Mouse (Mus musculus): ENCODE data around the gene Tcf20. TPM values are rescaled to one million over a fixed set of nuclear protein-coding genes. Genes with fewer than 3 reads are reported as not detected.
"Not testable (repeated sequence)": the region's sequence is repeated elsewhere in the genome, so short reads cannot be mapped to it uniquely, and the experiment has no call there.

Tcf20 gene
- total RNA-seq, 2 experiments from 2014 or later = 28.9 to 33.6 TPM

DNA sequence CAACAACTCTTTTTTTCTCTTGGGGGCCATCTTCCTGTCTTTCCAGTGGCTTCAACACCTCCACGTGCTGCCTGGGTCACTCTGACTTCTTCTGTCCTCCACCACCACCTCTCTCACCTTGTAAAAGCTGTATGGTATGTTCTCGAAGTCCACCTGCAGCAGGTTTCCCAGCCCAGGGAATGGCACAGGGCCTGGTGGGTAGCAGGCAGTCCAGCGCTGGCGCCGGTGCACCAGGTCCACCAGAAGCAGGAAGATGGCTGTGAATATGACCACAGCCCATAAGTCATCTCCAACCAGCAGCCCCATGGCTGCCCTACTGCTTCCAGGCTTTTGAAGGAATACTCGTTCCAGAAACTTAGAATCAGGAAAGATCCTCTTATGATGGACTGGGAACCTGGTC is 193.8 kb downstream of the Tcf20 start:
- H3K4me3 ChIP-seq = no peak overlapping the region
- H3K27ac ChIP-seq = no peak overlapping the region
- DNase-seq = no peak
- no peak for TF ChIP-seq CTCF (IDR thresholded peaks at IDR 0.05)
- intact Hi-C loops (cut with DNase I) = no loop called here

DNA sequence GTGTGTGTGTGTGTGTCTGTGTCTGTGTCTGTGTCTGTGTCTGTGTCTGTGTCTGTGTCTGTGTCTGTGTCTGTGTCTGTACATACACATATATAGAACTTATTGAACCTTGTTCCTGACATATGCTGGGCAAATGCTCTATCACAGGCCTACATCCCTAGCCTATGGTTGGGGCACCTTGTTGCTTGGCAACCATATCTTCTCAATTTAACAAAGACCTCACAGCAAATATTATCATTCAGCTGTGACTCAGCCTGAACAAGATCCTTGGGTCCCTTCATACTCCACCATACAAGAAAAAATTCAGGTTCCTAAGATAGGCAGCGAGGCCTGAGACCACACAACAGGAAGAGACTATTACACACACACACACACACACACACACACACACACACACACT is 194.2 kb downstream of the Tcf20 start:
- intact Hi-C loops (cut with DNase I) = no loop called here
- no peak for DNase-seq
- no peak for TF ChIP-seq CTCF (IDR thresholded peaks at IDR 0.05)
- H3K4me3 ChIP-seq = no peak overlapping the region
- no peak overlapping the region for H3K27ac ChIP-seq

DNA sequence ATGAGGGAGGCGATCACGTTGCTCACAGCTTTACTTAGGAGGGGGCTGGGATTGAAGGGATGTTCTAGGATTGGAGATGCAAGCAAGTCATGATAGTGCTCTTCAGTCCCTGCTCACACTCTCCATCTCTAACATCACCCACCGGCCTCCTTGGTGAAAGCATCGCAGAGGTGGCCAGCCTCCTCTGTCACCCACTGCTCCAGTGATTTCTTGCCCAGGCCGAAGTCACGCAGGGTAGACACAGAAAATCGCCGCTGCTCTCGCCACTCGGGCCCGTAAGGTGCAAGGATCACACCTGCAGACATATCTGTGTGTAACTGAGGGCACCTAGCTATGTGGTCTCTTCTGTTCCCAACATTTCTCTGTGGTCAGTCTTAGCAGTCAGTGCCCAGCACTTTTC is 195.1 kb downstream of the Tcf20 start:
- intact Hi-C loops (cut with DNase I) = no loop called here
- TF ChIP-seq CTCF (IDR thresholded peaks at IDR 0.05) = no peak
- Histone ChIP-seq H3K4me3 (no peak overlapping the region), H3K27ac (no peak overlapping the region)
- DNase-seq = no peak

DNA sequence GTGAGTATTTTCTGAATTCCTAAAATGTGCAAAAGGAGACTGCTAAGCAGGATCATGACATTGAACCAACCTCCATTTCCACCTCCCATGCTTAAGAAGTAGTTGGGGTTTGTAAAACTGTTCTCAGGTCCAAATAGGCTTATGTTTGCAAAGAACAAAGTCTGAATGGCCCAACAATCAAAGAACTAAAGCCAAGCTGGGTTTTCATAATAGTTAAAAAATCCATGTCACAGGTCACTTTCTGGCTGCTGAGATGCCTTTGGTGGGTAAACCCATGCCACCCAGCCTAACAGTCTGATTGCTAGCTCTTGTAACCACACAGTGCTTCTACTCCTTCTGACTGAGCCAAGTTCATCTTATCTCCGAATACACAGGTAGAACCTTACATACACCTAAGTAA is 203.1 kb downstream of the Tcf20 start:
- intact Hi-C loops (cut with DNase I) = loop anchor here (5.0 kb wide), 1 partner anchor 102 kb away; no protein-coding TSS in a partner anchor

GRCm38 (mm10) chr15:82783800-82784199 is 203.9 kb downstream of the Tcf20 start:
- no peak overlapping the region for H3K27ac ChIP-seq
- no peak for TF ChIP-seq CTCF (IDR thresholded peaks at IDR 0.05)
- DNase-seq = no peak
- intact Hi-C loops (cut with DNase I) = loop anchor here (5.0 kb wide), 1 partner anchor 101 kb away; no protein-coding TSS in a partner anchor
- H3K4me3 ChIP-seq = no peak overlapping the region

More for the DNA sequence above, 203.1 kb downstream of the Tcf20 start:
- no peak overlapping the region for H3K4me3 ChIP-seq
- no peak overlapping the region for H3K27ac ChIP-seq
- no peak for TF ChIP-seq CTCF (IDR thresholded peaks at IDR 0.05)
- no peak for DNase-seq

DNA sequence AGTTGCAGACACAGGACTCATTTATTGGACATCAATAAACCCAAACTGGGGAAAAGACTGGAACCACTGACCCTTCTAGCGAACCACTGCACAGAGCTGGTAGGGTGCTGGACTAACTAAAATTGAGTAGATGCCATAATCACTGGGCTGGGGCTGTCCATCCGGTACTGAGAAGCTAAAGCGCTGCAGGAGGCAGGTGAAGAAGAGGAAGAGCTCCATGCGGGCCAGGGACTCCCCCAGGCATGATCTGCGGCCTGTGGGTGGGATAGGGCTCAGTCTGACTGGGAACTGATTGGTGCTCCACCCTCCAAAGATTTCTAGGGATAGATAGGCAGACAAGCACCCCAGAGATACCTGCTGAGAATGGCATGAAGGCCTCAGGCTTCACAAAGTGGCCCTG is 209.8 kb downstream of the Tcf20 start:
- intact Hi-C loops (cut with DNase I); H3K4me3 ChIP-seq; H3K27ac ChIP-seq; DNase-seq: not testable (repeated sequence)

DNA sequence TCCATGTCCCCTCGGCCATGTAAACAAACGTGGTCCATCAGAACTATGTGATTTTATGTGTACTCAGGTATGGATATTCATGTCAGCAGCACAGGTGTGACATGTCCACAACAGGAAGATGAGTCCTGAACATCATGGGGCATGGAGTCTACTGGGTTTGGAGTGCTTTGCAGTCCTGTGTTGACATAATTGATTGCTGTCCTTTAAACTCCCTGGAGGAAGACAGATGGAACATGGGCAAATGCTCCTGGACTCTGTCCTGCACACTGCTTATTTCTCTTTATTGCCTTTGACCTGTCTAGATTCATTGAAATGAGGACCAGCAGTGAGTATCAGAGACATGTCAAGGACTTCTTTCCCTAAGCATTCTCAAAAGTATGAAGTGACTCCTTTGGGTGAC is 221.7 kb downstream of the Tcf20 start:
- no peak for TF ChIP-seq CTCF (IDR thresholded peaks at IDR 0.05)
- intact Hi-C loops (cut with DNase I) = no loop called here
- no peak for DNase-seq
- H3K27ac ChIP-seq = no peak overlapping the region
- no peak overlapping the region for H3K4me3 ChIP-seq

DNA sequence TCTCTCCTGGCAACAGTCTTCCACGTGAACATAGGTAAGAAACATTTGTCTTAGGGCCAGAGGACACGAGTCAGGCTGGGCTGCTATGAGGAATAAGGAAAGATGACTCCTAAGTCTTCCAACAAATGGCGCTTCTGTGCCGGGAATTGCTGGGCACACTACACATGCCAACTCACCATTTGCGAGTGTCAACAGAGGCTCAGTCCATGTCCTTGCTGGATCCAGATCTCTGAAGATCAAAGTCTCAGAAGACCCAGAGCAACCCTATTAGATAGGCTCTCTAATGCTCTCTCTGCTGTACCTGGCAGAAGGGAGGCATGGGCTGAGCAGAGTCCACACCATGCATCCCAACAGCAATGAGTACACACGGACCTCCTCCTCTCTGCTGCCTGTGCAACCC is 222.8 kb downstream of the Tcf20 start:
- no peak for DNase-seq
- no peak for TF ChIP-seq CTCF (IDR thresholded peaks at IDR 0.05)
- Histone ChIP-seq H3K27ac (no peak overlapping the region), H3K4me3 (no peak overlapping the region)
- intact Hi-C loops (cut with DNase I) = no loop called here

DNA sequence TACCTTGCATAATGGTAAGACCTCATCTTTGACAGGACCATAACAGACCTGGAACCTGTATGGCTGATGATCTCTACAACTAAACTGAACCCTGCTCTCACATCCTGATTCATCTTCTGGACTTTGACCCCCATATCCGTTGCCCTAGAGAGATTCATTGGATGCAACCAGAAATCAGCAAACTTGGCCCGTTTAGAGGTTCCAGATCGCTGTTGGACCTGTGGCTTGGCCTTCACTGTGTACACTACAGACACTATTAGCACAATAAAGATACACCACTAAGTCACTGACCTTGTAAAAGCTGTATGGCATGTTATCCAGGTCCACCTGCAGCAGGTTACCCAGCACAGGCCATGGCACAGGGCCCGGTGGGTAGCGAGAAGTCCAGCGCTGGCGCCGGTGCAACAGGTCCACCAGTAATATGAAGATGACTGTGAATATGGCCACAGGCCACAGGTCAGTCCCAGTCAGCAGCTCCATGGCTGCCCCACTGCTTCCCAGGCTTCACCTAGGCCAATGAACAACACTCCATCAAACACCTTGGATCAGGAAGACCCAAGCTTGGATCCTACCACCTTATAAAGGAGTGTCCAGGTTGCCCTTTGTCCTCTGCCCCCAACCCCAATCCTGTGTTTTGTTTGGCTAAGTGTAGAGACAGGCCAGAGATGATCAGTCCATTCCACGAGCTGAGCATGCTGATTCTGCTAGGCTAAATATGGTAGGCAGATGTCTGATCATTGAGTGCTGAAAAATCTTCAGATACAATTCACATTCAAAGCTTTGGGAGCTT is 223.8 kb downstream of the Tcf20 start, which contains the start of gene Cyp2d40:
TSS of gene Cyp2d40 (minus strand) at position 553 of the 790 bp plus-strand sequence.
- Histone ChIP-seq H3K4me3 (no peak within 1 kb of the TSS), H3K27ac (no peak within 1 kb of the TSS)
- intact Hi-C loops (cut with DNase I) = no loop called here
- no peak for DNase-seq
- no peak for TF ChIP-seq CTCF (IDR thresholded peaks at IDR 0.05)

Small RNA genes within 50 kb of the gene (microRNA-seq; reads per million reads assigned to microRNA genes)
- gene Gm27618 (not detected), gene Mir3080 (not detected)

Other genes with a start within 250 kb of the Tcf20 start
- not detected for gene Cyp2d40, start 223.7 kb downstream of the Tcf20 start, total RNA-seq (2021)
- gene Cyp2d26, start 193.6 kb downstream of the Tcf20 start, total RNA-seq (2021) = not detected
- gene Nfam1, start 45.4 kb upstream of the Tcf20 start, total RNA-seq (2021) = under 1 TPM; 0.41 to 0.98 TPM
- 10 to 100 TPM; 22.8 to 29.1 TPM for gene Serhl, start 101.6 kb upstream of the Tcf20 start, total RNA-seq (2021)
- gene Rrp7a, start 134.9 kb upstream of the Tcf20 start, total RNA-seq (2021) = 10 to 100 TPM; 34.3 to 41.3 TPM
- 10 to 100 TPM; 16.0 to 16.3 TPM for gene Poldip3, start 161.5 kb upstream of the Tcf20 start, total RNA-seq (2021)
- 10 to 100 TPM; 39.2 to 43.1 TPM for gene Cyb5r3, start 184.7 kb upstream of the Tcf20 start, total RNA-seq (2021)

Data from gastrocnemius, adult 2 months (tissue).